Mouse (Mus musculus) bone marrow macrophage, adult 2 months (primary cell): ENCODE measurements around the gene Ntm.

ENCODE experiments used
- CTCF ChIP-seq: IDR thresholded peaks from 2 replicates; pipeline ENCODE4 v1.5.1; 2012; ENCODE audit warnings: low read depth, mild to moderate bottlenecking, low read length, moderate library complexity
- POLR2A ChIP-seq: IDR thresholded peaks from 2 replicates; pipeline ENCODE4 v1.6.1; 2012; ENCODE audit warnings: mild to moderate bottlenecking, low read depth, low read length, borderline replicate concordance

GRCm38 (mm10) chr9:29981177-29981915 is 18.4 kb upstream of the Ntm start:
- TF ChIP-seq CTCF (no peak), POLR2A (no peak)
